Mouse (Mus musculus) testis, postnatal 10 days (tissue): ENCODE data around the gene Slc28a3.

Experiments used
- DNase-seq: peaks from one replicate; pipeline ENCODE4 v3.0.0; 2021; ENCODE audit warnings: low spot score

Slc28a3 gene

GRCm38 (mm10) chr13:58523011-58523760 lies 87.5 kb downstream of the Slc28a3 start:
- DNase-seq: no peak

GRCm38 (mm10) chr13:58521331-58522030 lies 89.2 kb downstream of the Slc28a3 start:
- no peak for DNase-seq

- no peak for DNase-seq
Observed at GRCm38 (mm10) chr13:58520580-58521330, 89.9 kb downstream of the Slc28a3 start.

GRCm38 (mm10) chr13:58520028-58520427 lies 90.6 kb downstream of the Slc28a3 start:
- DNase-seq: no peak

- DNase-seq: no peak
Observed at GRCm38 (mm10) chr13:58516277-58516676, 94.4 kb downstream of the Slc28a3 start.

GRCm38 (mm10) chr13:58515635-58516034 lies 95.0 kb downstream of the Slc28a3 start:
- DNase-seq: no peak

- no peak for DNase-seq
Observed at GRCm38 (mm10) chr13:58514147-58514727, 96.4 kb downstream of the Slc28a3 start.

- DNase-seq: no peak
Observed at GRCm38 (mm10) chr13:58511926-58512325, 98.8 kb downstream of the Slc28a3 start.

- no peak for DNase-seq
Observed at GRCm38 (mm10) chr13:58511248-58511647, 99.4 kb downstream of the Slc28a3 start.

GRCm38 (mm10) chr13:58509241-58509640 lies 101.4 kb downstream of the Slc28a3 start:
- no peak for DNase-seq

GRCm38 (mm10) chr13:58503610-58504009 lies 107.1 kb downstream of the Slc28a3 start:
- DNase-seq: no peak

GRCm38 (mm10) chr13:58497809-58498208 lies 112.9 kb downstream of the Slc28a3 start:
- no peak for DNase-seq
